Mouse (Mus musculus) forebrain, embryonic 13.5 days (tissue): Measurements from ENCODE around the gene Fam20c. TPM values are rescaled to one million over a fixed set of nuclear protein-coding genes. Genes with fewer than 3 reads are reported as not detected.

Experiments used
- ATAC-seq: fragments of 200-750 bp; cut with Nextera tagmentation; 2 replicates; pipeline ENCODE4 v1.8.0; 2017
- H3K27ac ChIP-seq: fragments of 300-500 bp; sonication (generic); 2 replicates; pipeline ENCODE4 v1.5.1; 2015; ENCODE audit warnings: inconsistent platforms, mild to moderate bottlenecking, moderate library complexity
- H3K27me3 ChIP-seq: fragments of 300-500 bp; sonication (generic); 2 replicates; pipeline ENCODE4 v1.6.1; 2015; ENCODE audit warnings: mild to moderate bottlenecking, inconsistent platforms
- H3K36me3 ChIP-seq: fragments of 300-500 bp; sonication (generic); 2 replicates; pipeline ENCODE4 v1.6.1; 2015; ENCODE audit warnings: mild to moderate bottlenecking, inconsistent platforms; ENCODE audit not compliant: poor library complexity, severe bottlenecking
- H3K4me1 ChIP-seq: fragments of 300-500 bp; sonication (generic); 2 replicates; pipeline ENCODE4 v1.6.1; 2015; ENCODE audit warnings: inconsistent platforms
- H3K4me2 ChIP-seq: fragments of 300-500 bp; sonication (generic); 2 replicates; pipeline ENCODE4 v1.6.1; 2015; ENCODE audit warnings: inconsistent platforms, mild to moderate bottlenecking, moderate library complexity
- H3K4me3 ChIP-seq: fragments of 300-500 bp; sonication (generic); 2 replicates; pipeline ENCODE4 v1.5.1; 2015; ENCODE audit warnings: mild to moderate bottlenecking, inconsistent platforms
- H3K9ac ChIP-seq: fragments of 300-500 bp; sonication (generic); 2 replicates; pipeline ENCODE4 v1.6.1; 2015; ENCODE audit warnings: mild to moderate bottlenecking, inconsistent platforms
- H3K9me3 ChIP-seq: fragments of 300-500 bp; sonication (generic); replicated peaks from 2 replicates; pipeline ENCODE4 v1.6.1; 2016; ENCODE audit warnings: inconsistent platforms
- WGBS: fragments of 180-500 bp; shearing (Covaris S2); methylation state at CpG from one replicate; pipeline ENCODE4 v1.1.7; 2015; 5-methylcytosine and 5-hydroxymethylcytosine counted together
- polyA plus RNA-seq: library from polyadenylated mRNA; unstranded; fragments of >200 nt; fragmentation: Nextera tagmentation; extraction: Ambion mirVana; gene quantifications from 2 replicates; pipeline ENCODE4 v1.2.1, GENCODE M21; 2015

Gene Fam20c
- polyA plus RNA-seq, 1 experiment from 2014 or later: 22.6 TPM

- no peak overlapping the region for H3K27ac ChIP-seq
- H3K9ac ChIP-seq: no peak overlapping the region
- H3K36me3 ChIP-seq: no peaks in the 10 kb centered on the region
- 0 out of 2 replicates have a peak, but pooled peaks cover 3% of the 10 kb centered on the region for H3K9me3 ChIP-seq
- no peaks in the 10 kb centered on the region for H3K27me3 ChIP-seq
- no peak overlapping the region for H3K4me3 ChIP-seq
- no peak for ATAC-seq
- H3K4me2 ChIP-seq: no peak overlapping the region
- peaks cover 12% of the 10 kb centered on the region for H3K4me1 ChIP-seq
- WGBS: 83% methylated on average over 3 of the region's 3 CpGs
These were observed 14.2 kb upstream of the Fam20c start for GRCm38 (mm10) chr5:138740150-138740549.

GRCm38 (mm10) chr5:138741516-138741915 is 12.8 kb upstream of the Fam20c start:
- ATAC-seq: no peak
- Histone ChIP-seq H3K27me3 (no peaks in the 10 kb centered on the region), H3K4me3 (no peak overlapping the region), H3K9ac (no peak overlapping the region), H3K27ac (no peak overlapping the region), H3K36me3 (no peaks in the 10 kb centered on the region), H3K9me3 (0 out of 2 replicates have a peak, but pooled peaks cover 3% of the 10 kb centered on the region), H3K4me2 (no peak overlapping the region), H3K4me1 (peaks cover 12% of the 10 kb centered on the region)
- 81% methylated on average over 5 of the region's 5 CpGs for WGBS

- no peak overlapping the region for H3K4me3 ChIP-seq
- peak overlapping the region; percentile 35; the same call in 1 of the 2 replicates for H3K27ac ChIP-seq
- ATAC-seq: no peak
- 0 out of 2 replicates have a peak, but pooled peaks cover 3% of the 10 kb centered on the region for H3K9me3 ChIP-seq
- WGBS: 74% methylated on average over 5 of the region's 5 CpGs
- H3K4me2 ChIP-seq: no peak overlapping the region
- no peaks in the 10 kb centered on the region for H3K36me3 ChIP-seq
- H3K9ac ChIP-seq: no peak overlapping the region
- H3K4me1 ChIP-seq: peaks cover 12% of the 10 kb centered on the region
- H3K27me3 ChIP-seq: no peaks in the 10 kb centered on the region
These were observed 12.0 kb upstream of the Fam20c start for GRCm38 (mm10) chr5:138742281-138742680.

GRCm38 (mm10) chr5:138743631-138744030 is 10.7 kb upstream of the Fam20c start:
- Histone ChIP-seq H3K4me2 (no peak overlapping the region), H3K9ac (no peak overlapping the region), H3K9me3 (0 out of 2 replicates have a peak, but pooled peaks cover 3% of the 10 kb centered on the region), H3K27ac (no peak overlapping the region), H3K4me1 (peaks cover 12% of the 10 kb centered on the region), H3K36me3 (no peaks in the 10 kb centered on the region), H3K4me3 (no peak overlapping the region), H3K27me3 (no peaks in the 10 kb centered on the region)
- ATAC-seq: no peak
- 19% methylated on average over 2 of the region's 2 CpGs for WGBS

- WGBS: 83% methylated on average over 5 of the region's 5 CpGs
- Histone ChIP-seq H3K27me3 (no peaks in the 10 kb centered on the region), H3K27ac (no peak overlapping the region), H3K9me3 (no peaks in the 10 kb centered on the region), H3K9ac (no peak overlapping the region), H3K4me1 (peaks cover 12% of the 10 kb centered on the region), H3K4me2 (no peak overlapping the region), H3K36me3 (no peaks in the 10 kb centered on the region), H3K4me3 (no peak overlapping the region)
- no peak; the same call in 1 of the 2 replicates for ATAC-seq
These were observed 8.8 kb upstream of the Fam20c start for GRCm38 (mm10) chr5:138745378-138746099.

- WGBS: 72% methylated on average over 4 of the region's 4 CpGs
- 0 out of 2 replicates have a peak, but pooled peaks cover 8% of the 10 kb centered on the region for H3K27me3 ChIP-seq
- ATAC-seq: no peak
- H3K4me1 ChIP-seq: peaks cover 45% of the 10 kb centered on the region
- H3K36me3 ChIP-seq: peaks cover 10% of the 10 kb centered on the region
- H3K4me2 ChIP-seq: peak overlapping the region; percentile 88
- H3K9me3 ChIP-seq: no peaks in the 10 kb centered on the region
- H3K27ac ChIP-seq: 0 out of 2 replicates have a peak overlapping the region, but pooled peaks have one; percentile 97
- no peak overlapping the region for H3K4me3 ChIP-seq
- H3K9ac ChIP-seq: peak overlapping the region; percentile 90; the same call in 1 of the 2 replicates
These were observed 1.0 kb upstream of the Fam20c start for GRCm38 (mm10) chr5:138753269-138753668.

GRCm38 (mm10) chr5:138753946-138754302 is 390 bp upstream of the Fam20c start:
- H3K27me3 ChIP-seq: 0 out of 2 replicates have a peak, but pooled peaks cover 8% of the 10 kb centered on the region
- ATAC-seq: peak; percentile 48
- WGBS: 3% methylated on average over 9 of the region's 9 CpGs

GRCm38 (mm10) chr5:138755121-138755452 is 773 bp downstream of the Fam20c start:
- Histone ChIP-seq H3K9me3 (no peaks in the 10 kb centered on the region), H3K4me3 (peak overlapping the region; percentile 74), H3K9ac (peak overlapping the region; percentile 90), H3K4me2 (peak overlapping the region; percentile 88), H3K4me1 (peaks cover 61% of the 10 kb centered on the region), H3K27me3 (0 out of 2 replicates have a peak, but pooled peaks cover 8% of the 10 kb centered on the region), H3K36me3 (peaks cover 27% of the 10 kb centered on the region), H3K27ac (peak overlapping the region; percentile 97)
- ATAC-seq: no peak; the same call in 1 of the 2 replicates
- WGBS: under 1% methylated on average over 32 of the region's 34 CpGs

More at GRCm38 (mm10) chr5:138753946-138754302, 390 bp upstream of the Fam20c start:
- Histone ChIP-seq H3K4me3 (peak overlapping the region; percentile 74), H3K27ac (peak overlapping the region; percentile 97), H3K9me3 (no peaks in the 10 kb centered on the region), H3K4me2 (peak overlapping the region; percentile 88), H3K9ac (peak overlapping the region; percentile 90), H3K36me3 (peaks cover 16% of the 10 kb centered on the region), H3K4me1 (peaks cover 51% of the 10 kb centered on the region)

- Histone ChIP-seq H3K9ac (peak overlapping the region; percentile 90), H3K4me1 (peaks cover 67% of the 10 kb centered on the region)
- WGBS: 1% methylated on average over 61 of the region's 61 CpGs
These were observed 1.4 kb downstream of the Fam20c start for GRCm38 (mm10) chr5:138755453-138756301.

GRCm38 (mm10) chr5:138756311-138757085 is 2.2 kb downstream of the Fam20c start:
- H3K27ac ChIP-seq: peak overlapping the region; percentile 97
- 16% methylated on average over 15 of the region's 15 CpGs for WGBS
- peak overlapping the region; percentile 74 for H3K4me3 ChIP-seq
- H3K9ac ChIP-seq: peak overlapping the region; percentile 90
- 0 out of 2 replicates have a peak, but pooled peaks cover 8% of the 10 kb centered on the region for H3K27me3 ChIP-seq
- H3K36me3 ChIP-seq: peaks cover 40% of the 10 kb centered on the region
- H3K4me1 ChIP-seq: peaks cover 75% of the 10 kb centered on the region
- peak overlapping the region; percentile 88 for H3K4me2 ChIP-seq
- ATAC-seq: 0 out of 2 replicates have a peak, but pooled peaks have one; percentile 0
- H3K9me3 ChIP-seq: no peaks in the 10 kb centered on the region

More at GRCm38 (mm10) chr5:138755453-138756301, 1.4 kb downstream of the Fam20c start:
- 0 out of 2 replicates have a peak, but pooled peaks cover 8% of the 10 kb centered on the region for H3K27me3 ChIP-seq
- peak; percentile 11; the same call in 1 of the 2 replicates for ATAC-seq
- peak overlapping the region; percentile 97 for H3K27ac ChIP-seq
- H3K4me3 ChIP-seq: peak overlapping the region; percentile 74
- peak overlapping the region; percentile 88 for H3K4me2 ChIP-seq
- H3K9me3 ChIP-seq: no peaks in the 10 kb centered on the region
- peaks cover 33% of the 10 kb centered on the region for H3K36me3 ChIP-seq

GRCm38 (mm10) chr5:138757135-138757534 is 2.8 kb downstream of the Fam20c start:
- 0 out of 2 replicates have a peak, but pooled peaks cover 8% of the 10 kb centered on the region for H3K27me3 ChIP-seq
- peaks cover 82% of the 10 kb centered on the region for H3K4me1 ChIP-seq
- peak overlapping the region; percentile 88 for H3K4me2 ChIP-seq
- peak overlapping the region; percentile 97 for H3K27ac ChIP-seq
- H3K9me3 ChIP-seq: no peaks in the 10 kb centered on the region
- H3K4me3 ChIP-seq: peak overlapping the region; percentile 74
- ATAC-seq: no peak
- H3K9ac ChIP-seq: peak overlapping the region; percentile 90
- peaks cover 47% of the 10 kb centered on the region for H3K36me3 ChIP-seq
- WGBS: 50% methylated on average over 6 of the region's 6 CpGs
